Mouse (Mus musculus): ENCODE measurements at regions not wholly inside any gene's neighbourhood (a gene's known extent, or its start where the extent isn't known, plus 50 kb on each side); places are given as distances from the start of the nearest gene placed in this dataset.
"Not testable (repeated sequence)": the region's sequence is repeated elsewhere in the genome, so short reads cannot be mapped to it uniquely, and the experiment has no call there.

DNA sequence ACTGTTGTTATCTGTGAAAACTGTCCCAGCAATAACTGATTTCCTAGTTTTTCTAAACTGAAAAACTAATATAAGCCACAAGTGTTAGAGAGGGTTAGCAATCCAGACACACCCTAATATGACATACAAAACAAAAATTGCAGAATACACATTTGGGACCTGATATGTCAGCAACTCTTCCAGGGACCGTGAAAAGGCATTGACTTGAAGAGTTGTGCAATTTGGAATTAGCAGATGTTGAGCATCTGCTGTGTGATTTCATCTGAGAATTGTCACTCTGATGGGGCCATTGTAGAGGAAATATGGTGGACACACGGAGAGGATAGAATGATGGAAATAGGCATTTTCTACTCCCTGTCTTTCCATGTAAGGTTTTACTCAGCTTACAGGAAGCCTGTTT lies 168.6 kb upstream of the Mpdz start:
- Histone ChIP-seq H3K27ac (replicated peaks; ENCODE audit: insufficient read depth, low read depth, low read length) (no peak overlapping the region), H3K36me3 (ENCODE audit: control insufficient read depth, insufficient read depth, low read length) (no peaks in the 10 kb centered on the region)
- 74% methylated on average over 2 of the region's 2 CpGs for WGBS

GRCm38 (mm10) chr4:81600396-81600795 lies 157.8 kb upstream of the Mpdz start:
- DNase-seq (ENCODE audit: extremely low read depth, low read depth, low spot score), result no peak

More for the DNA sequence above, 168.6 kb upstream of the Mpdz start:
- no peak overlapping the region for H3K4me3 ChIP-seq (ENCODE audit: insufficient read depth, low read depth, low read length)
- no peaks in the 10 kb centered on the region for H3K4me1 ChIP-seq (ENCODE audit: control insufficient read depth, insufficient read depth, low read length)
- H3K9ac ChIP-seq (ENCODE audit: low read depth, low read length), result no peak overlapping the region
- no peak for DNase-seq (ENCODE audit: extremely low read depth, low read depth, low spot score)
- H3K79me2 ChIP-seq (ENCODE audit: control insufficient read depth, insufficient read depth, low read length), result no peaks in the 10 kb centered on the region
- no peak for TF ChIP-seq CTCF (IDR thresholded peaks at IDR 0.05; ENCODE audit: low read depth, low read length)
- no peak for TF ChIP-seq POLR2A (IDR thresholded peaks at IDR 0.05; ENCODE audit: extremely low read depth, insufficient read depth, low read length)
- H3K27me3 ChIP-seq (ENCODE audit: control insufficient read depth, insufficient read depth, low read length), result no peaks in the 10 kb centered on the region

DNA sequence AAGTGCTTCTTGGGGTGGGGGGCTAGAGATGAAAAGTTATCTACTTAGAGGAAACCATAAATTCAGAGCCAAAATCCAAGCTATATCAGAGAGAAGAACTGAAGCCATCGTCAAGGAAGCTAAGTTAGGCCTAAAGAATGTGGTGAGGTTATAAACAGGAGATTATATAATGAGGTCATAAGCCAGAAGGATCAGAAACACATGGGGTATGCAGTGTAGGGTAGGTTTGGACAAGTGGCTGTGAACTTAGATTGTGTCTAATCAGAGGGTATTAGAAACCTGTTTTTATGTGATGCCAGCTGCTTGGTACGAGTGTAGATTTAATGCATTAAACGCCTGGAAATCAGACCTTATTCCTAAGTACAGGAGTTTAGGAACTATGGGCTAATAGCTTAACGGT lies 154.8 kb upstream of the Mpdz start:
- DNase-seq (ENCODE audit: extremely low read depth, low read depth, low spot score), result no peak
- Histone ChIP-seq H3K27ac (replicated peaks; ENCODE audit: insufficient read depth, low read depth, low read length) (no peak overlapping the region), H3K79me2 (ENCODE audit: control insufficient read depth, insufficient read depth, low read length) (no peaks in the 10 kb centered on the region), H3K27me3 (ENCODE audit: control insufficient read depth, insufficient read depth, low read length) (no peaks in the 10 kb centered on the region), H3K9ac (ENCODE audit: low read depth, low read length) (no peak overlapping the region), H3K36me3 (ENCODE audit: control insufficient read depth, insufficient read depth, low read length) (no peaks in the 10 kb centered on the region), H3K4me3 (ENCODE audit: insufficient read depth, low read depth, low read length) (no peak overlapping the region), H3K4me1 (ENCODE audit: control insufficient read depth, insufficient read depth, low read length) (no peaks in the 10 kb centered on the region)
- WGBS, result 87% methylated on average over 4 of the region's 4 CpGs
- TF ChIP-seq POLR2A (IDR thresholded peaks at IDR 0.05; ENCODE audit: extremely low read depth, insufficient read depth, low read length), result no peak
- no peak for TF ChIP-seq CTCF (IDR thresholded peaks at IDR 0.05; ENCODE audit: low read depth, low read length)

More at GRCm38 (mm10) chr4:81600396-81600795, 157.8 kb upstream of the Mpdz start:
- 94% methylated on average over 5 of the region's 5 CpGs for WGBS
- TF ChIP-seq POLR2A (IDR thresholded peaks at IDR 0.05; ENCODE audit: extremely low read depth, insufficient read depth, low read length), result no peak
- no peak for TF ChIP-seq CTCF (IDR thresholded peaks at IDR 0.05; ENCODE audit: low read depth, low read length)
- no peak overlapping the region for H3K27ac ChIP-seq (replicated peaks; ENCODE audit: insufficient read depth, low read depth, low read length)
- H3K4me1 ChIP-seq (ENCODE audit: control insufficient read depth, insufficient read depth, low read length), result no peaks in the 10 kb centered on the region
- no peak overlapping the region for H3K4me3 ChIP-seq (ENCODE audit: insufficient read depth, low read depth, low read length)
- H3K79me2 ChIP-seq (ENCODE audit: control insufficient read depth, insufficient read depth, low read length), result no peaks in the 10 kb centered on the region
- no peaks in the 10 kb centered on the region for H3K36me3 ChIP-seq (ENCODE audit: control insufficient read depth, insufficient read depth, low read length)
- H3K9ac ChIP-seq (ENCODE audit: low read depth, low read length), result no peak overlapping the region
- H3K27me3 ChIP-seq (ENCODE audit: control insufficient read depth, insufficient read depth, low read length), result no peaks in the 10 kb centered on the region

DNA sequence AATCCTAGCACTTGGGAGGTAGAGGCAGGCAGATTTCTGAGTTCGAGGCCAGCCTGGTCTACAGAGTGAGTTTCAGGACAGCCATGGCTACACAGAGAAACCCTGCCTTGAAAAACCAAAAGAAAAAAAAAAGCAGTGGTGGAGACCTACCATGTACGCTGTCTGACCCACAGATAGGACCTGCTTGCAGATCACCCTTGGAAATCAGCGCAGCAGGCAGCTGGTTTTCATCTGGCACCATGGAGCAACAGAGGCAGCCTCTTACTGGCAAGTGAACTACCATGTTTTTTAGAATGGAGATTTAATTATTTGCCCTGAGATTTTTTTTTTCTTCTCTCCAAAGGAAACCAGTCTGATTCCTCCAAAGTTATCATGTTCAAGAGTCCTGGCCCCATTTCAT lies 150.8 kb upstream of the Mpdz start:
- not testable (repeated sequence) for H3K4me3 ChIP-seq (ENCODE audit: insufficient read depth, low read depth, low read length); H3K27ac ChIP-seq (replicated peaks; ENCODE audit: insufficient read depth, low read depth, low read length); H3K9ac ChIP-seq (ENCODE audit: low read depth, low read length); H3K79me2 ChIP-seq (ENCODE audit: control insufficient read depth, insufficient read depth, low read length); H3K36me3 ChIP-seq (ENCODE audit: control insufficient read depth, insufficient read depth, low read length); H3K27me3 ChIP-seq (ENCODE audit: control insufficient read depth, insufficient read depth, low read length); H3K4me1 ChIP-seq (ENCODE audit: control insufficient read depth, insufficient read depth, low read length)
- DNase-seq (ENCODE audit: extremely low read depth, low read depth, low spot score), result peak; percentile 4
- whole genome bisulfite sequencing, result 85% methylated on average over 3 of the region's 3 CpGs

- DNase-seq (ENCODE audit: extremely low read depth, low read depth, low spot score), result no peak
- no peak overlapping the region for H3K4me3 ChIP-seq (ENCODE audit: insufficient read depth, low read depth, low read length)
- no peaks in the 10 kb centered on the region for H3K36me3 ChIP-seq (ENCODE audit: control insufficient read depth, insufficient read depth, low read length)
- no peaks in the 10 kb centered on the region for H3K27me3 ChIP-seq (ENCODE audit: control insufficient read depth, insufficient read depth, low read length)
- TF ChIP-seq POLR2A (IDR thresholded peaks at IDR 0.05; ENCODE audit: extremely low read depth, insufficient read depth, low read length) (no peak), CTCF (IDR thresholded peaks at IDR 0.05; ENCODE audit: low read depth, low read length) (no peak)
- WGBS, result 37% methylated on average over 2 of the region's 2 CpGs
- H3K4me1 ChIP-seq (ENCODE audit: control insufficient read depth, insufficient read depth, low read length), result no peaks in the 10 kb centered on the region
- no peak overlapping the region for H3K9ac ChIP-seq (ENCODE audit: low read depth, low read length)
- H3K27ac ChIP-seq (replicated peaks; ENCODE audit: insufficient read depth, low read depth, low read length), result no peak overlapping the region
- H3K79me2 ChIP-seq (ENCODE audit: control insufficient read depth, insufficient read depth, low read length), result no peaks in the 10 kb centered on the region
Measured at GRCm38 (mm10) chr4:81582546-81582945, 139.9 kb upstream of the Mpdz start.

- WGBS, result 54% methylated on average over 8 of the region's 8 CpGs
- no peaks in the 10 kb centered on the region for H3K4me1 ChIP-seq (ENCODE audit: control insufficient read depth, insufficient read depth, low read length)
Measured at GRCm38 (mm10) chr4:81580553-81580952, 137.9 kb upstream of the Mpdz start.

More at GRCm38 (mm10) chr4:81580553-81580952, 137.9 kb upstream of the Mpdz start:
- Histone ChIP-seq H3K79me2 (ENCODE audit: control insufficient read depth, insufficient read depth, low read length) (no peaks in the 10 kb centered on the region), H3K27me3 (ENCODE audit: control insufficient read depth, insufficient read depth, low read length) (no peaks in the 10 kb centered on the region), H3K9ac (ENCODE audit: low read depth, low read length) (no peak overlapping the region), H3K4me3 (ENCODE audit: insufficient read depth, low read depth, low read length) (no peak overlapping the region), H3K36me3 (ENCODE audit: control insufficient read depth, insufficient read depth, low read length) (no peaks in the 10 kb centered on the region), H3K27ac (replicated peaks; ENCODE audit: insufficient read depth, low read depth, low read length) (peak overlapping the region; percentile 27; the same call in 1 of the 2 replicates)
- DNase-seq (ENCODE audit: extremely low read depth, low read depth, low spot score), result no peak
- TF ChIP-seq CTCF (IDR thresholded peaks at IDR 0.05; ENCODE audit: low read depth, low read length) (no peak), POLR2A (IDR thresholded peaks at IDR 0.05; ENCODE audit: extremely low read depth, insufficient read depth, low read length) (no peak)

Measured in liver, adult 2 months (tissue).